Mouse (Mus musculus): ENCODE results near the gene Etl4. TPM values are rescaled to one million over a fixed set of nuclear protein-coding genes. Genes with fewer than 3 reads are reported as not detected.

Gene Etl4
- polyA plus RNA-seq, 1 experiment, result 19.0 TPM

- H3K36me3 ChIP-seq (ENCODE audit: control insufficient read depth, insufficient read depth, low read length), result peaks cover 30% of the 10 kb centered on the region
- no peaks in the 10 kb centered on the region for H3K27me3 ChIP-seq (ENCODE audit: control insufficient read depth, insufficient read depth, low read length)
- H3K4me1 ChIP-seq (ENCODE audit: control insufficient read depth, insufficient read depth, insufficient read length, low read length), result peaks cover 11% of the 10 kb centered on the region
- H3K4me3 ChIP-seq (ENCODE audit: low read depth, low read length), result no peak overlapping the region
- 85% methylated on average over 4 of the region's 4 CpGs for WGBS
- H3K27ac ChIP-seq (ENCODE audit: insufficient read depth, low read depth, low read length), result no peak overlapping the region
- no peak for TF ChIP-seq POLR2A (IDR thresholded peaks at IDR 0.05; ENCODE audit: low read depth, low read length)
- no peak for TF ChIP-seq CTCF (IDR thresholded peaks at IDR 0.05; ENCODE audit: extremely low read depth, insufficient read length, insufficient replicate concordance, low read depth, low read length)
These were observed 854.1 kb downstream of the Etl4 start for GRCm38 (mm10) chr2:20763511-20764212.

- Histone ChIP-seq H3K36me3 (ENCODE audit: control insufficient read depth, insufficient read depth, low read length) (peaks cover 31% of the 10 kb centered on the region), H3K27ac (ENCODE audit: insufficient read depth, low read depth, low read length) (no peak overlapping the region), H3K4me1 (ENCODE audit: control insufficient read depth, insufficient read depth, insufficient read length, low read length) (peaks cover 9% of the 10 kb centered on the region; the same call in 1 of the 2 replicates), H3K27me3 (ENCODE audit: control insufficient read depth, insufficient read depth, low read length) (no peaks in the 10 kb centered on the region), H3K4me3 (ENCODE audit: low read depth, low read length) (no peak overlapping the region)
- TF ChIP-seq POLR2A (IDR thresholded peaks at IDR 0.05; ENCODE audit: low read depth, low read length), result no peak
- no peak for TF ChIP-seq CTCF (IDR thresholded peaks at IDR 0.05; ENCODE audit: extremely low read depth, insufficient read length, insufficient replicate concordance, low read depth, low read length)
These were observed 855.0 kb downstream of the Etl4 start for GRCm38 (mm10) chr2:20764566-20765090.

GRCm38 (mm10) chr2:20768681-20769080 lies 859.1 kb downstream of the Etl4 start:
- H3K36me3 ChIP-seq (ENCODE audit: control insufficient read depth, insufficient read depth, low read length), result peaks cover 41% of the 10 kb centered on the region
- no peaks in the 10 kb centered on the region for H3K27me3 ChIP-seq (ENCODE audit: control insufficient read depth, insufficient read depth, low read length)
- TF ChIP-seq CTCF (IDR thresholded peaks at IDR 0.05; ENCODE audit: extremely low read depth, insufficient read length, insufficient replicate concordance, low read depth, low read length) (peak; percentile 67; the same call in 1 of the 2 replicates), POLR2A (IDR thresholded peaks at IDR 0.05; ENCODE audit: low read depth, low read length) (no peak)
- peaks cover 4% of the 10 kb centered on the region; the same call in 1 of the 2 replicates for H3K4me1 ChIP-seq (ENCODE audit: control insufficient read depth, insufficient read depth, insufficient read length, low read length)
- H3K27ac ChIP-seq (ENCODE audit: insufficient read depth, low read depth, low read length), result no peak overlapping the region
- H3K4me3 ChIP-seq (ENCODE audit: low read depth, low read length), result no peak overlapping the region
- WGBS, result 40% methylated on average over 5 of the region's 5 CpGs

DNA sequence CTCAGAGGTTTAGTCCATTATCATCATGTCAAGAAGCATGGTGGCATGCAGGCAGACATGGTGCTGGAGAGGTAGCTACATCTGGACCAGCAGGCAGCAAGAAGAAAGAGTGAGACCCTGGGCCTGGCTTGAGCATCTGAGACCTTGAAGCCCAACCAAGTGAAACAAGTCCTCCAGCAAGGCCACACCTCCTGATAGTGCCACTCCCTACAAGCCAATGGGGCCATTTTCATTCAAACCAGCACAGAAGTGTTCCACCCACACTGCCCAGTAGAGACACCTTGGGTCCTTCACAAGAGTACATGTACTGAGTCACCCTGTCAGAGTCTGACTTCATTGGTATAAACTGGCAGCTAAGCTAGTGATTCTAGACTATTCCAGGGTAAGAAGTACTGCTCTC lies 860.6 kb downstream of the Etl4 start:
- no peak overlapping the region for H3K27ac ChIP-seq (ENCODE audit: insufficient read depth, low read depth, low read length)
- no peaks in the 10 kb centered on the region for H3K27me3 ChIP-seq (ENCODE audit: control insufficient read depth, insufficient read depth, low read length)
- TF ChIP-seq POLR2A (IDR thresholded peaks at IDR 0.05; ENCODE audit: low read depth, low read length) (no peak), CTCF (IDR thresholded peaks at IDR 0.05; ENCODE audit: extremely low read depth, insufficient read length, insufficient replicate concordance, low read depth, low read length) (no peak)
- H3K36me3 ChIP-seq (ENCODE audit: control insufficient read depth, insufficient read depth, low read length), result peaks cover 41% of the 10 kb centered on the region
- no peak overlapping the region for H3K4me3 ChIP-seq (ENCODE audit: low read depth, low read length)
- peaks cover 10% of the 10 kb centered on the region; the same call in 1 of the 2 replicates for H3K4me1 ChIP-seq (ENCODE audit: control insufficient read depth, insufficient read depth, insufficient read length, low read length)

DNA sequence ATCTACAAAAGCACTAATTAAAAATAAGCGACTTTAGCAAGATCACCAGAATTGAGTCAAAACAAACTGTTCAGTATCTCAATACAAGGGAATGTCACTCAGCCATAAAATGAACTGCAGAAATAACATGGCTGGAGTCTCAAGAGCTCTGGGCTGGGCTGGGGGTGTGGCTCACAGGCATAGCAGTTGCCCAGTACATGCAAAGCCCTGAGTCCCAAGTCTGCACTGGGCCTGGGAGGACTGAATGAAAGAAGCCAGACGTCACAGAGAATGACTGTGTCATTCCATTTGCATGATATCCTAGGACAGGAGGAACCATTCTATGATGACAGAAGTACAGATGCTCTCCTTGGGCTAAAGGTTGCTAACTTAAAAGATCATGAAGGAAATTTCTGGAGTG lies 864.9 kb downstream of the Etl4 start:
- H3K4me3 ChIP-seq (ENCODE audit: low read depth, low read length), result no peak overlapping the region
- no peak for TF ChIP-seq POLR2A (IDR thresholded peaks at IDR 0.05; ENCODE audit: low read depth, low read length)
- TF ChIP-seq CTCF (IDR thresholded peaks at IDR 0.05; ENCODE audit: extremely low read depth, insufficient read length, insufficient replicate concordance, low read depth, low read length), result no peak
- peak overlapping the region; percentile 92 for H3K27ac ChIP-seq (ENCODE audit: insufficient read depth, low read depth, low read length)
- H3K4me1 ChIP-seq (ENCODE audit: control insufficient read depth, insufficient read depth, insufficient read length, low read length), result peaks cover 17% of the 10 kb centered on the region; the same call in 1 of the 2 replicates
- no peaks in the 10 kb centered on the region for H3K27me3 ChIP-seq (ENCODE audit: control insufficient read depth, insufficient read depth, low read length)
- WGBS, result 47% methylated on average over 2 of the region's 2 CpGs
- H3K36me3 ChIP-seq (ENCODE audit: control insufficient read depth, insufficient read depth, low read length), result peaks cover 21% of the 10 kb centered on the region

- Histone ChIP-seq H3K4me1 (ENCODE audit: control insufficient read depth, insufficient read depth, insufficient read length, low read length) (peaks cover 17% of the 10 kb centered on the region; the same call in 1 of the 2 replicates), H3K4me3 (ENCODE audit: low read depth, low read length) (no peak overlapping the region), H3K36me3 (ENCODE audit: control insufficient read depth, insufficient read depth, low read length) (peaks cover 24% of the 10 kb centered on the region), H3K27me3 (ENCODE audit: control insufficient read depth, insufficient read depth, low read length) (no peaks in the 10 kb centered on the region), H3K27ac (ENCODE audit: insufficient read depth, low read depth, low read length) (peak overlapping the region; percentile 92)
- TF ChIP-seq CTCF (IDR thresholded peaks at IDR 0.05; ENCODE audit: extremely low read depth, insufficient read length, insufficient replicate concordance, low read depth, low read length), result no peak
- no peak for TF ChIP-seq POLR2A (IDR thresholded peaks at IDR 0.05; ENCODE audit: low read depth, low read length)
- WGBS, result 49% methylated on average over 6 of the region's 6 CpGs
These were observed 866.7 kb downstream of the Etl4 start for GRCm38 (mm10) chr2:20776171-20776704.

DNA sequence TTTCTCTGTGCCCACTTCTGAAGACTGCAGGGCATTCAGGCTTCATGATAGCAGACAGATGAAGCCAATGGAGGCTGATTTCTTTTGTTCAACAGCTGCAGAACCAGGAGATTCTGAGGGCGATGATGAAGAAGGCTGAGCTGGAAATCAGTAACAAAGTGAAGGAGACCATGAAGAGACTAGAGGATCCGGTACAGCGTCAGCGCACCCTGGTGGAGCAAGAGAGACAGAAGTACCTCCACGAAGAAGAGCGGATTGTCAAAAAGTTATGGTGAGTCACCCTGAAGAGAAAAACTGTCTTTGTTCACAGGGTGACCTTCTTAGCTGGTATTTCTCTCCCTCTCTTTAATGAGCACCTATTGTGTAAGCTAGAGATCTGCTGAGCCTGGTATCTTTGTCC lies 868.4 kb downstream of the Etl4 start:
- Histone ChIP-seq H3K36me3 (ENCODE audit: control insufficient read depth, insufficient read depth, low read length) (peaks cover 24% of the 10 kb centered on the region), H3K4me1 (ENCODE audit: control insufficient read depth, insufficient read depth, insufficient read length, low read length) (peaks cover 17% of the 10 kb centered on the region; the same call in 1 of the 2 replicates), H3K4me3 (ENCODE audit: low read depth, low read length) (no peak overlapping the region), H3K27me3 (ENCODE audit: control insufficient read depth, insufficient read depth, low read length) (no peaks in the 10 kb centered on the region), H3K27ac (ENCODE audit: insufficient read depth, low read depth, low read length) (no peak overlapping the region)
- 80% methylated on average over 6 of the region's 6 CpGs for WGBS
- TF ChIP-seq CTCF (IDR thresholded peaks at IDR 0.05; ENCODE audit: extremely low read depth, insufficient read length, insufficient replicate concordance, low read depth, low read length), result peak; percentile 53; the same call in 1 of the 2 replicates
- TF ChIP-seq POLR2A (IDR thresholded peaks at IDR 0.05; ENCODE audit: low read depth, low read length), result no peak

Measured in small intestine, adult 2 months (tissue).